Mouse (Mus musculus) G1E (cell line): Measurements from ENCODE around the gene Adgrg4.

Source experiments
- CTCF ChIP-seq: IDR thresholded peaks from 2 replicates; pipeline ENCODE4 v1.5.1; 2012; ENCODE audit warnings: low read depth, low read length, inconsistent platforms, mixed read lengths
- GATA1 ChIP-seq: IDR thresholded peaks from 2 replicates; pipeline ENCODE4 v1.6.1; 2012; ENCODE audit warnings: borderline replicate concordance, low read length, inconsistent platforms, mixed read lengths

GRCm38 (mm10) chrX:56827492-56827891 lies 42.5 kb upstream of the Adgrg4 start:
- TF ChIP-seq CTCF (no peak), GATA1 (no peak)
